8 mouse cellular contexts compared by ENCODE assay signal in the genomic region with DNA sequence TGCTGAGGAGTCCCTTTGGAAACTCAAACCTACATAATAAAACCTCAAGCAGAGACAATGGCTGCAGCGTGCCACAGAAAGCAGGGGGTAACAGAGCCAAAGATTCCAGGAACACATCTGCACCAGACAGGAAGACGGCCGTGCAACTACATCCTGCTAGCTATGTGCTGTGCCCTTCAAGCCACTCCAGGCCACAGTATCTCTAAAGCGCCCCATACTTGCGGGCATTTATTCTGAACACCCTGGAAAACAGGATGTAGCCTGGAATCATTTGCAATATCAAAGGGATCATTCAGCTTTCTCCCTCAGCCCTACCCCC.
DNase-seq lines count a peak whose midpoint lies in the region; ATAC-seq and TF ChIP-seq lines count a peak whose summit lies in the region.

No protein-coding gene starts in this region.

- no peak overlapping the region for H3K27ac ChIP-seq in kidney, postnatal 0 days
- H3K27ac ChIP-seq in embryonic facial prominence, embryonic 12.5 days: 0 out of 2 replicates have a peak overlapping the region, but pooled peaks have one; percentile 12
- H3K27ac ChIP-seq in intestine, embryonic 16.5 days (ENCODE audit: low read length): 0 out of 2 replicates have a peak overlapping the region, but pooled peaks have one; percentile 0
- H3K27ac ChIP-seq in neural tube, embryonic 12.5 days: no peak overlapping the region

- intact Hi-C loops in gastrocnemius, postnatal 14 days (cut with DNase I; ENCODE audit: low total_unique reads): loop anchor here (5.0 kb wide), 3 partner anchors 171 to 206 kb away; no protein-coding TSS in a partner anchor

- H3K4me3 ChIP-seq in kidney, postnatal 0 days (replicated peaks; ENCODE audit: low read depth, low read length): no peak overlapping the region
- 0 out of 2 replicates have a peak overlapping the region, but pooled peaks have one; percentile 18 for H3K4me3 ChIP-seq in embryonic facial prominence, embryonic 12.5 days
- H3K4me3 ChIP-seq in intestine, embryonic 16.5 days (ENCODE audit: low read length): peak overlapping the region; percentile 26
- H3K4me3 ChIP-seq in neural tube, embryonic 12.5 days: 0 out of 2 replicates have a peak overlapping the region, but pooled peaks have one; percentile 7

- H3K27me3 ChIP-seq in kidney, postnatal 0 days (ENCODE audit: insufficient read depth, low read length): no peaks in the 10 kb centered on the region
- H3K27me3 ChIP-seq in embryonic facial prominence, embryonic 12.5 days: no peaks in the 10 kb centered on the region
- no peaks in the 10 kb centered on the region for H3K27me3 ChIP-seq in intestine, embryonic 16.5 days (replicated peaks; ENCODE audit: control insufficient read depth, insufficient read depth, low read length)
- H3K27me3 ChIP-seq in neural tube, embryonic 12.5 days (replicated peaks): no peaks in the 10 kb centered on the region

- H3K9ac ChIP-seq in kidney, postnatal 0 days (ENCODE audit: low read depth, low read length): no peak overlapping the region
- H3K9ac ChIP-seq in embryonic facial prominence, embryonic 12.5 days: no peak overlapping the region
- peak overlapping the region; percentile 26; the same call in 1 of the 2 replicates for H3K9ac ChIP-seq in intestine, embryonic 16.5 days (ENCODE audit: low read depth, low read length)
- H3K9ac ChIP-seq in neural tube, embryonic 12.5 days: 0 out of 2 replicates have a peak overlapping the region, but pooled peaks have one; percentile 4

- H3K4me2 ChIP-seq in kidney, postnatal 0 days (ENCODE audit: low read length): peak overlapping the region; percentile 46
- peak overlapping the region; percentile 47 for H3K4me2 ChIP-seq in embryonic facial prominence, embryonic 12.5 days (replicated peaks)
- peak overlapping the region; percentile 44 for H3K4me2 ChIP-seq in intestine, embryonic 16.5 days (ENCODE audit: low read depth, low read length)
- peak overlapping the region; percentile 51 for H3K4me2 ChIP-seq in neural tube, embryonic 12.5 days (replicated peaks)

- WGBS in kidney, postnatal 0 days: 37% methylated on average over 5 of the region's 5 CpGs
- WGBS in embryonic facial prominence, embryonic 12.5 days: 18% methylated on average over 5 of the region's 5 CpGs
- WGBS in intestine, embryonic 16.5 days: 38% methylated on average over 5 of the region's 5 CpGs
- 33% methylated on average over 5 of the region's 5 CpGs for WGBS in neural tube, embryonic 12.5 days

- no peak for TF ChIP-seq CTCF in kidney, postnatal 0 days (IDR thresholded peaks at IDR 0.05; ENCODE audit: low read depth)

- no peak for DNase-seq in kidney, postnatal 0 days (ENCODE audit: low spot score)
- no peak for DNase-seq in kidney, postnatal 10 days
- DNase-seq in gastrocnemius, postnatal 14 days: no peak
- no peak for DNase-seq in embryo, embryonic 11 days
- DNase-seq in left cerebral cortex, adult 11 months (ENCODE audit: low spot score): no peak

- 0 out of 2 replicates have a peak, but pooled peaks have one; percentile 38 for ATAC-seq in kidney, postnatal 0 days (replicated peaks; ENCODE audit: low FRiP score, low read depth)
- no peak; the same call in 1 of the 2 replicates for ATAC-seq in embryonic facial prominence, embryonic 12.5 days (ENCODE audit: insufficient number of reproducible peaks, insufficient read depth, low FRiP score, low TSS enrichment)
- peak; percentile 49; the same call in 1 of the 2 replicates for ATAC-seq in intestine, embryonic 16.5 days
- ATAC-seq in neural tube, embryonic 12.5 days (ENCODE audit: low FRiP score, low read depth): 0 out of 2 replicates have a peak, but pooled peaks have one; percentile 8

- H3K9me3 ChIP-seq in kidney, postnatal 0 days (replicated peaks; ENCODE audit: low read length): no peaks in the 10 kb centered on the region
- no peaks in the 10 kb centered on the region for H3K9me3 ChIP-seq in embryonic facial prominence, embryonic 12.5 days
- no peaks in the 10 kb centered on the region for H3K9me3 ChIP-seq in intestine, embryonic 16.5 days (ENCODE audit: control insufficient read depth, low read length)
- H3K9me3 ChIP-seq in neural tube, embryonic 12.5 days: no peaks in the 10 kb centered on the region

- H3K4me1 ChIP-seq in kidney, postnatal 0 days (replicated peaks; ENCODE audit: insufficient read depth, low read length): 0 out of 2 replicates have a peak, but pooled peaks cover 3% of the 10 kb centered on the region
- peaks cover 8% of the 10 kb centered on the region; the same call in 1 of the 2 replicates for H3K4me1 ChIP-seq in embryonic facial prominence, embryonic 12.5 days
- H3K4me1 ChIP-seq in intestine, embryonic 16.5 days (ENCODE audit: control insufficient read depth, insufficient read depth, low read length): peaks cover 4% of the 10 kb centered on the region; the same call in 1 of the 2 replicates
- peaks cover 8% of the 10 kb centered on the region; the same call in 1 of the 2 replicates for H3K4me1 ChIP-seq in neural tube, embryonic 12.5 days

- no peaks in the 10 kb centered on the region for H3K36me3 ChIP-seq in kidney, postnatal 0 days (ENCODE audit: insufficient read depth, low read length)
- no peaks in the 10 kb centered on the region for H3K36me3 ChIP-seq in embryonic facial prominence, embryonic 12.5 days
- no peaks in the 10 kb centered on the region for H3K36me3 ChIP-seq in intestine, embryonic 16.5 days (ENCODE audit: control insufficient read depth, insufficient read depth, low read length)
- no peaks in the 10 kb centered on the region for H3K36me3 ChIP-seq in neural tube, embryonic 12.5 days

Comparison
In these comparisons a context has a peak if more than half of its experiments do, and no peak if none do; other contexts are left out.
1. H3K27ac ChIP-seq: peak in embryonic facial prominence, embryonic 12.5 days (single experiment) and intestine, embryonic 16.5 days (single experiment); none in kidney, postnatal 0 days (single experiment) and neural tube, embryonic 12.5 days (single experiment).
2. H3K9ac ChIP-seq: peak in intestine, embryonic 16.5 days (single experiment) and neural tube, embryonic 12.5 days (single experiment); none in kidney, postnatal 0 days (single experiment) and embryonic facial prominence, embryonic 12.5 days (single experiment).
3. Peak in every context shown above with its lines, with median percentiles within 50 percentile points of each other: H3K4me2 ChIP-seq.